Mouse (Mus musculus) frontal cortex, adult (tissue): ENCODE results near the gene 2410004B18Rik.
"Not testable (repeated sequence)": the region's sequence is repeated elsewhere in the genome, so short reads cannot be mapped to it uniquely, and the experiment has no call there.

Experiments used
- ATAC-seq: cut with Nextera tagmentation; 2 replicates; pipeline ENCODE4 v1.9.2; 2017; ENCODE audit warnings: mild to moderate bottlenecking, moderate library complexity, mixed read lengths; ENCODE audit not compliant: low TSS enrichment

Gene 2410004B18Rik

DNA sequence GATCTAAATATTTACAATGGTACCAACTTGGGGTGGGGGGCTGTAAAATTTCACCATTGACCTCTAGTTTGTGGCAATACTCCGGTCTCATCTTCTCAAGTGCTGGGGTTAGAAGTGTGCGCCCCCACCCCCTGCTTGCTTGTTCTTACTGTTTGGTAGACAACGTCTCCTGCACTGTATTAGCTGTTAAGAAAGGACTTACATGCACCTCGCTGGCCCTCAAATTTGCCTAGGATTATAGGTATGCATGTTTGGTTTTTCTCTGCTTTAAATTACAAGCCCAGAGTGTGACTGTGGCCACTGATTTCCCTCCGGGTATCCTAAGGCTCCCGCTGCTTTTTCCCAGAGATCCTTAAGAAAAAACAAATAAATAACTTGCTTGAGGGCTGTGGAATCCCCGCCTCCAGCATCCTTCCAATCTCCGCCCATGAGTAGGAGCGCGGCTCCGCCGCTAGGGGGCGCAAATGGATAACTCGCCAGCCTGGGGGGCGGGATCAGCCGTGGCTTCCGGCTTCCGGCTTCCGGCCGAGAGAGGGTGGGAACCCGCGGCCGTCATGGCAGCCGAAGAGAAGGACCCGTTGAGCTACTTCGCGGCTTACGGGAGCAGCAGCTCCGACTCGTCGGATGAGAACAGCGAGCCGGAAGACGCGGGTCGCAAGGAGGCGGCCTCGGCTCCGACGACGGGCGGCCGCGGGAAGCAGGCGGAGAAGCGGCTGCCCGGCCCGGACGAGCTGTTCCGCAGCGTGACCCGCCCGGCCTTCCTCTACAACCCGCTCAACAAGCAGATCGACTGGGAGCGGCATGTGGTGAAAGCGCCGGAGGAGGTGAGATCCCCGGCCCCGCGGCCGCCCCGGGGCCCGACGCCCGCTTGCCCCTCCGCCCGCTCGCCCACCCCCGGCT is at the start of gene 2410004B18Rik:
2410004B18Rik (plus strand) TSS at position 510 of the 900 bp plus-strand sequence.
- peak; percentile 94 for ATAC-seq

DNA sequence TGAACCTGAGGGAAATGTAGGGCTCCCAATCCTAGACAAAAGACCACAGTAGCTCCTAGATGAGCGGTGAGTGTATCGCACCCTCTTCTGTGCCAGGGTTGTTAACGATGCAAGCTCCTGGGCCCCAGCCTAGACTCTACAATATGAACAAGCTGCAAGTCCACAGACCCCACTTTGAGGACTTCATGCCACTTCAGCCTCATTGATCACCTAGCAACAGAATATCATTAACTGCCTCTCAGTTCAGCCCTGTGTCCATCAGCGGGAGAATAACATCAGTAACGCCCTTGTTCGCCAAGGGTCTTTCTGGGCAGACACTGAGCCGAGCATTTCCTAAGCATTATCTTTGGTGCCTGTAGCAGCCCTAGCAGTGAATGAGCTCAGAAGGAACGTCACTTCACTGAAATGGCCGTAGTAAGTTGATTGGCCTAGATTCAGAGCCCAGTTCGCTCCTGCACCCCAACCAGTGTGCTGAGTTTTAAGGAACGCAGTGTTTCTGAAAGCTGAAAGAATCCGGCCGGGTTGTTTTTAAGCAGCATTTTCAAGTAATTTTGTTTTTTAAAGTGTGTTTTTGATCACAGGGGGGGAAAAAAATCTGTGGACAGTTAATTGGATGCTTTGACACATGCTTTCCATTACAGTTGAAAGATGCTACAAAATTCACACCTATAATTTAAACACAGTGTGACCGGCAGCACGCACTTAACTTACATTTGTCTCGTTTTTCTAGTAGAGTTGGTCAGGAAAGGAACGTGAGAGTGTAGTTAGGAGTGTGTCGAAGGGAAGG is 47.3 kb upstream of the 2410004B18Rik start:
- ATAC-seq, result peak; percentile 80

DNA sequence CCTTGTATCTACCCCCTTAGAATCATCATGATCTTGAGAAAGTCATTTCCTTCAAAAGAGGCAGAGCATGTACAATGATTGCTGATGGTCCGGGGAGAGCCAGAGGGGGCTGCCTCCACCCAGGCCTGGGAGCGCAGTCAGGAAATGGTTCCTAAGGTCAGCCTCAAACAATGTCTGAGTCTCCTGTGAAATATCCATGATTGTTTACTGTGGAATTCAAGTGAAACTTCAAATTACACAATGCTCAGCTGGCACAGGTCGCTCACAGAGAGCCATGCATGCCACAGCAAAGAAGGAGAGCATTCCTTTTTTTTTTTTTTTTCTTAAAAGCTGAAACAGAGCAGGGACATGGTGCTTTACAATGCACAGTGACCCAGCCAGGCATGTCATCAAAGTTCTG is 45.4 kb upstream of the 2410004B18Rik start:
- no peak for ATAC-seq

DNA sequence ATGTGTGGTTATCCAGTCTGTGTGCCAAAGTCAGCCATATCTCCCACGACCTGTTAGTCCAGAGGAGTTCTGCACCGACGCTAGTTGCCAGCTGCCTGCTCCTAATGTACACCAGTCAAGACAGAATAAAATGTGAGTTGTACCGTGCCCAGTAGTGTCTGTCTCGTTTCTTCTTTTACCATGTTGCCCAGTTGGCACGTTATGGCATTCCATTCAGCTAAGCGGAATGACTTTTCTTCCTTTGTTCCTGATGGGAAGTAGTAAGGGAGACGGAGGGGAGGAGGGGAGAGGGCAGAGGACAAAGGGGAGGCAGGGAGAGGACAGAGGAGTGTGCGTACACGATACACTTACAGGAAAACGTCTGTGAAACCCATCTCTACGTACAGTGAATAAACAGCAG is 43.7 kb upstream of the 2410004B18Rik start:
- ATAC-seq, result no peak

- ATAC-seq, result no peak
Measured at GRCm38 (mm10) chr3:145897749-145898148, 40.1 kb upstream of the 2410004B18Rik start.

DNA sequence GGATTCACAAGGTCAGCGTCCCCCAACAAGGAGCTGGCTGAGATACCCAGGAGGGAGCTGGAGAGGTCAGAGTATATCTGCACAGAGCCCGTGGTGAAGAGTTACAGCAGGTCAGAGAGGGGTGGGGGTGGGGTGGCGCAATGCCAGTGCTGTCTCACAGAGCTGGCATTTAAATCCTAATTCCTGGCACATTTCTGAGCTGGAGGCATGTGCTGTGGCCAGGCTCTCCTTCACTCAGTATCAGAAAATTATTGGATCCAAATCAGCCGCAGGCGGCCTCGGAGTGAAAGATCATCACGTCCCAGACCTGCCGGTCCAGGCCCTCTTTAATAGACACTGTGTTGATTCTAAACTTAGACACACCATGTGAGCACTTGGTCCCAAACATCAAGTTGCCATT is 38.0 kb upstream of the 2410004B18Rik start:
- ATAC-seq, result no peak

GRCm38 (mm10) chr3:145903530-145903929 is 34.3 kb upstream of the 2410004B18Rik start:
- ATAC-seq, result no peak

DNA sequence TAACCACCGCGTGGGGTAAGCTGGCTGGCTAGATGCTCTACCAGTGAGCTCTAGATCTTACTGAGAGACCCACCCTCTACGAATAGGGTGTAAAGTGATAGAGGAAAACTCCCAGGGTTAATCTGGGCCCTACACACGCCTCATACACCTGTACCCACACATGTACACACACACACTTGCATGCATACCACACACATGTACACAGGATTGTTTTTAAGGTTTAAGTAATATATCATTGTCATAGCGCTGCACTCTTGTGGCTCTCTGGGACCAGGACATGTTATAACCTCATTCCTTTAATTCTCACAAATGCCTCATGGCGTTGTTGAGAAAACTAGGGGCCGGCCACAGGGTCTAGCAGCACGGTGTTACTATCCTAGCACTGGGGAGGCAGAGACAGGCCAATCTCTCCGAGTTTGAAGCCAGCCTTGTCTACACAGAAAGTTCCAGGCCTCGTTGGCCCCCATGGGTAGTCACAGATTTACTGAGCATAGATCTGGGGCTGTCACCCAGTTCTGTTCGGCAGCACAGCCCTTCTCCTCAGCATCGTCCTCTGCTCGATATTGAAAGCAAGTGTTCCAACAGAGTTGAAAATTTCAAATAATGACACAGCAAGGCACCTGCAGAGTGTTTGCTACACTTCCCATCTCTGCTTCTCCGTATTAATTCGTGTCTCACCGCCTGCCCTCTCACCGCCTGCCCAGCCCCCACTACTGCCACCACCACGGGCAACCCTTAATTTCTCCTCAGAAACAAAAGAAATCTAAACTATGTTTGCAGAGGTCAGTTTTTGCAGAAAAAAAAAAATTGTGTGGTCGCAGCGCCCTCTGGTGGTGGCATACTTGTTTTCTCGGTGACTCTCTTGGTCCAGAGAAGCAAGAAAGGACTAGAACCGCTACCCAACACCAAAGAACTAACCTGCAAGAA is 32.7 kb upstream of the 2410004B18Rik start:
- peak; percentile 77 for ATAC-seq

DNA sequence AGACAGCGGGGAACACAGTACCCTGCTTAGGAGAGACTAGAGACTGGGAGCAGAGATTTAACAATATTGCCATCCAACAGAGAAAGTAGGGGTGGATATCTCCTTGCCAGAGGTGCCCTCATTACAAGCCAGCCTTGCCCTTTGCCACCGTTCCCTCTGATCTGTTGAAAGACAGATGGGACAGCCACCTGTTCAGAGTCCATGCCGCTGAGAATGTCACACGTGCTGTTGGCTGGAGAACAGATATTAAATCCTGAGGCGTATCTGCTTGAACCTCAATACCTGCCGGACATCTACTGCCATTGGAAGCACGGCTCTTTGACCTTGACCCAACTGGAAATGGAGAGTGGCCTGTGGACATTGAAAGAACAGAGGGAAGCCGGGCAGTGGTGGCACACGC is 31.2 kb upstream of the 2410004B18Rik start:
- no peak for ATAC-seq

DNA sequence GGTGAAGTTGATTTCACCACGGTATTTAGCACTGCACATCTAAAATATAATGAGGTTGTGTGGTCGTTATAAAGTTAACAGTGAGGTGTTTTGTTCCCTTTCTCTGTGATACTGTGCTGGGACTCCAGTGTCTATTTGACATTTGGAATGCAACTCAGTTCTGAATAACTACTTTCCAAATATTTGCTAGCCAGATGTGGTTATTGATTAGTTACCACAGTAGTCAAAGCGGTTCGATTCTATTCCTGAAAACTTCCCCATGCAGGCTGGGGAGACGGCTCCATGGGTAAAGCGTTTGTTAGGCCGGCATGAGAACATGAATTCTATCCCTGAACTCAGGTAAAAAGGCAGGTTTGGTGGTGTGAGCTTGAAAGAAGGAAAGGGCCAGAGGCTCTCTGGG is 25.3 kb upstream of the 2410004B18Rik start:
- no peak for ATAC-seq

- ATAC-seq, result no peak
Measured at GRCm38 (mm10) chr3:145913263-145913662, 24.6 kb upstream of the 2410004B18Rik start.

GRCm38 (mm10) chr3:145913942-145914341 is 23.9 kb upstream of the 2410004B18Rik start:
- ATAC-seq, result not testable (repeated sequence)

DNA sequence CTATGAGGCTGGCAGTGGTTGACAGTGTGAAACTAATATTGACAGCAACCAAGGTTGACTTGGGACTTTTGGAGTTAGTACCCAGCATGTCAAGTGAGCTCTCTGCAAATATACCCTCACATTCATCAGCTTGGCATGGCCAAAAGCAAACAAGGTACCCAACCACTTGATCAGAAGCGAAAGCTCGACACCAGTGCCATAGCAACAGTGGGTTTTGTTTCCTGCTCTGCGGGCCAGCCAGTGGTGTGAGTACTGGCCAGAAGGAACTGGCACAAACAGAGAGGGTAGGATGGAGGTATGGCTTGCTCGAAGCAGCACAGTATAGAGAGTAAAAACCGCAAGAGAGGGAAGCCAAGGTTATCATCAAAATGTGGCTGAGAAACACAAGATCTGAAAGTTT is 21.4 kb upstream of the 2410004B18Rik start:
- no peak for ATAC-seq

DNA sequence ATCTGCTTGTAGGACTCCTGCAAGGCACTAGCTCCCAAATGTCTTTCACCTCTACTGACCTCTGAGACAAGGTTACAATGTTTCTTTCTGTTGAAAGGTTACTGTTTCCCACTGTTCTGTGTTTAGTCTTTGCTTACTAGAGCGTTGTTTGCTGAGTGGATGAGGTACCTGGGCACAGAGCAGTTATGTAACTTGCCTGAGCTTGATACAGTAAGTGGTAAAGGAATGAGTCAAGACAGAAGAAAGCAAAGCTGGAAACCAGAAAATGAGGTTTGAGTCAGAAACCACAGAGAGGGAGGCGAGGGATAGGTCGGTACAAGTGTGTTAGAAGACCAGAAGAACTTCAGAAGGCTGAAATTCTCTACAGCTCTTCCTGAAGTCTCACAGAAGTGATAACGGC is 21.0 kb upstream of the 2410004B18Rik start:
- ATAC-seq, result no peak

- ATAC-seq, result no peak
Measured at GRCm38 (mm10) chr3:145922019-145922854, 15.6 kb upstream of the 2410004B18Rik start, which contains the start of gene Bcl10. Gene Bcl10, plus strand, starts transcription at chr3:145922804.

DNA sequence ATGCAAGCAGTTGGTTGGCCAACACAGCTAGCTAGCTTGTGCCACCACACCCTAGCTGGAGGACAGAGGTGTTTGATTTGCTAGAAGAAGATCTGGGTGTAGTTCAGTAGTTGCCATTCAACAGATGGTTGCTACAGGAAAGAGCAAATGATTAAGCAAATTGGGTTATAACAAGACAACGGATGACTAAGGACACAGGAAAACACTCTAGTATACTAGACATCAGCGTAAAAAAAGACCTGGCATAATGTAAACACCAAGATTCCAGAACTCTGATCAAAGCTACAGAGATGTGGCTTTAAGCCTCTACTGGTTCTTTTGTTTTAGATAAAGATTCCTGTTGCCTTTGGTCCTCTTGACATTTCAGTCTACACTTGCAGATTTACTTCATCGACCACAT is 14.8 kb upstream of the 2410004B18Rik start:
- no peak for ATAC-seq

- peak; percentile 97 for ATAC-seq
Measured at GRCm38 (mm10) chr3:145923874-145924577, 13.8 kb upstream of the 2410004B18Rik start.

DNA sequence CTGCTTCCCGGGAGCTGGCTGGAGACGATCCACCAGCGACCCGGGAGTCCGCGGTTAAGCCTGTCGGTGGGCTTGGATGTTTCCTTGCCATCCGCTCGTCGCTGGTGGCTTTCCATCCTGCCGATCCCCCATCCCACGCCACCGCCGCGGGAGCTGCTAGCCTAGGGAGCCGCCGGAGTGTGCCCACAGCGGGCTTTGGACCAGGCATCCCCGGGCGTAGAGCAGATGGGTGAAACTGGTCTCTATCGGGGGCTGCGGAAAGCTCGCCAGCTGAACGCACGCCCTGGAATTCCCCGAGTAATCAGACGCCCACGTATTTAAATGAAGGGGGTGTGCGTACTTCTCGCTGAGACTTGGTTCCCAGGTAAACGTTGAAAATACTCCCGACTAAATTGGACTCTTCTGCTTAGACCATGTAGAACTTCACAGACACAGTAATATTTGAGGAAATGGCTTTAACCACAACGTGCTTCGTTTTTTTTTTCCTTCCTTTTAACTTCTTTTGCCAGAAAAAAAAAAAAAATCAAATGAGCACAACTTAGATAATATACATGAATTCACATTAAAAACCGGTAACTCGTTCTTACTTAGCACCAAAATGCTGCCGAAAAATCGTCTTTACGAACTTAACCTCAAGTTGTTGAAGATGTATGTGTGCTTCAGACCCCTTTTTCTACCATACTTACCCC is 13.0 kb upstream of the 2410004B18Rik start:
- peak; percentile 26 for ATAC-seq

DNA sequence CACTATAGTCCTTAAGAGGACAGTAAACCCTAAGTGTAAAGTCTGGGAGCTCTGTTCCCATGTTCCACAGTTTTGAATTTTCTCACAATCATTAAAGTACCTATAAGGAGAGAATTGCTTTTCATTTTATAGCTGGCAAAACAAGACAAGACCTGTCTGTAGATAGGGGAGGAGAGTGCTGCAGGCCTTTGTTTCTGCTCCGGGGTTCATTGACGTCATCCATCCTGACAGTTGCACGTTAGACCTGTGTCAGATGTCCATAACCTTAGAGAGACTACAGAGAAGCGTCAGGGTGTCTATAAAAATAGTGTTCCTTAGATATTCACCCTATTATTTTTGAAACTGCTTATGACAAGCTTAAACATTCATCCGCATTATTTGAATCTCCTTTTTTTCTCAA is 12.3 kb upstream of the 2410004B18Rik start:
- no peak for ATAC-seq
